Mouse (Mus musculus) kidney, adult 2 months (tissue): ENCODE data around the gene Zfp14. TPM values are rescaled to one million over a fixed set of nuclear protein-coding genes. Genes with fewer than 3 reads are reported as not detected.

Experiments
- DNase-seq: peaks from one replicate; pipeline ENCODE4 v3.0.0; 2021
- H3K27ac ChIP-seq: fragments of 200-500 bp; 2 replicates; pipeline ENCODE4 v1.5.1; 2012; ENCODE audit warnings: low read depth, low read length, control low read depth, inconsistent platforms; ENCODE audit not compliant: insufficient read depth
- H3K27me3 ChIP-seq: fragments of 200-500 bp; replicated peaks from 2 replicates; pipeline ENCODE4 v1.6.1; 2012; ENCODE audit warnings: mild to moderate bottlenecking, moderate library complexity, low read length, inconsistent platforms; ENCODE audit not compliant: control insufficient read depth, insufficient read depth
- H3K36me3 ChIP-seq: fragments of 200-500 bp; 2 replicates; pipeline ENCODE4 v1.6.1; 2012; ENCODE audit warnings: mild to moderate bottlenecking, moderate library complexity, low read length, inconsistent platforms; ENCODE audit not compliant: control insufficient read depth, insufficient read depth
- H3K4me1 ChIP-seq: fragments of 200-500 bp; 2 replicates; pipeline ENCODE4 v1.6.1; 2011; ENCODE audit warnings: low read length; ENCODE audit not compliant: control insufficient read depth, insufficient read depth
- H3K4me3 ChIP-seq: fragments of 200-500 bp; 2 replicates; pipeline ENCODE4 v1.5.1; 2011; ENCODE audit warnings: mild to moderate bottlenecking, low read depth, low read length, control low read depth; ENCODE audit not compliant: insufficient read depth
- CTCF ChIP-seq: fragments of 200-500 bp; conservative IDR thresholded peaks from 2 replicates; pipeline ENCODE4 v1.5.1; 2011; ENCODE audit warnings: low read depth, mild to moderate bottlenecking, control low read depth, low read length, moderate library complexity, mixed read lengths; ENCODE audit not compliant: insufficient read depth, insufficient read length
- POLR2A ChIP-seq: fragments of 200-500 bp; IDR thresholded peaks from one replicate; pipeline ENCODE4 v1.6.1; 2011; ENCODE audit warnings: low read depth, low read length, control low read depth
- WGBS: fragments of 180-500 bp; shearing (Covaris S2); methylation state at CpG from one replicate; pipeline ENCODE4 v1.1.7; 2018; 5-methylcytosine and 5-hydroxymethylcytosine counted together
- polyA plus RNA-seq: library from polyadenylated mRNA; depleted of rRNA; stranded (reverse); fragments of >200 nt; gene quantifications from 2 replicates; pipeline ENCODE4 v1.2.3, GENCODE M21; 2012

Zfp14 gene
- polyA plus RNA-seq, 1 experiment: 1.7 TPM

- 67% methylated on average over 4 of the region's 4 CpGs for WGBS
- peak; percentile 63 for DNase-seq
- H3K4me3 ChIP-seq: no peak overlapping the region
- peaks cover 11% of the 10 kb centered on the region for H3K4me1 ChIP-seq
- H3K27ac ChIP-seq: no peak overlapping the region
- H3K36me3 ChIP-seq: no peaks in the 10 kb centered on the region; the same call in none of the 2 replicates
- H3K27me3 ChIP-seq: no peaks in the 10 kb centered on the region
- TF ChIP-seq CTCF: peak; percentile 39
- TF ChIP-seq POLR2A: no peak
These were observed 38.2 kb downstream of the Zfp14 start for GRCm38 (mm10) chr7:30012956-30013363.

GRCm38 (mm10) chr7:30010551-30011195, 40.5 kb downstream of the Zfp14 start:
- Histone ChIP-seq H3K27ac (no peak overlapping the region), H3K36me3 (no peaks in the 10 kb centered on the region; the same call in 1 of the 2 replicates), H3K4me1 (peaks cover 11% of the 10 kb centered on the region), H3K4me3 (no peak overlapping the region), H3K27me3 (no peaks in the 10 kb centered on the region)
- TF ChIP-seq POLR2A (no peak), CTCF (no peak)
- no peak for DNase-seq
- 83% methylated on average over 10 of the region's 10 CpGs for WGBS

GRCm38 (mm10) chr7:30009321-30010085, 41.7 kb downstream of the Zfp14 start:
- Histone ChIP-seq H3K4me3 (no peak overlapping the region), H3K27me3 (no peaks in the 10 kb centered on the region), H3K27ac (no peak overlapping the region), H3K36me3 (peaks cover 3% of the 10 kb centered on the region; the same call in 1 of the 2 replicates), H3K4me1 (peaks cover 11% of the 10 kb centered on the region)
- 46% methylated on average over 21 of the region's 21 CpGs for WGBS
- no peak for TF ChIP-seq POLR2A
- no peak for TF ChIP-seq CTCF
- DNase-seq: peak; percentile 60

GRCm38 (mm10) chr7:30008020-30008690, 43.0 kb downstream of the Zfp14 start:
- Histone ChIP-seq H3K36me3 (peaks cover 5% of the 10 kb centered on the region; the same call in 1 of the 2 replicates), H3K27ac (no peak overlapping the region), H3K4me1 (peaks cover 11% of the 10 kb centered on the region), H3K4me3 (no peak overlapping the region), H3K27me3 (no peaks in the 10 kb centered on the region)
- 73% methylated on average over 6 of the region's 6 CpGs for WGBS
- DNase-seq: no peak
- TF ChIP-seq CTCF (no peak), POLR2A (no peak)

DNA sequence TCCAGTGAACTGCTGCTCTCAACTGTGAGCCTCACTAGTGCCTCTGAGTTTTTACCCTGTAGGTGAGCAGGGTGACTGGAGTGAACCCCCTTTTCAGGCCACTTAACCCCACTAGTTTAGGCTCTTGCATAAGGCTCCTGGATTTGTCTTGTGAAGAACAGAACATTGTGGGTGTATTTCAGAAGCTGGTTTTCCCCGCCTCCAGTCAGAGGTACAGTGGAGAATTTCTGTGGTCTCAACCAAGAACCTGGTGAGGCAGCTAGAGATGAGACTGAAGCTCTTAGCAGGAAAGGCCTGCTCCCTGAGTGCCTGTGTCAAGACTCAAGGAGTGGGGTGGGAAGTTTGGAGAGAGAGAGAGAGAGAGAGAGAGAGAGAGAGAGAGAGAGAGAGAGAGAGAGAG, 43.6 kb downstream of the Zfp14 start:
- Histone ChIP-seq H3K4me3 (no peak overlapping the region), H3K36me3 (peaks cover 6% of the 10 kb centered on the region; the same call in 1 of the 2 replicates), H3K27ac (no peak overlapping the region), H3K4me1 (peaks cover 11% of the 10 kb centered on the region), H3K27me3 (no peaks in the 10 kb centered on the region)
- DNase-seq: no peak
- WGBS: 91% methylated on average over 1 of the region's 1 CpGs
- TF ChIP-seq CTCF (no peak), POLR2A (no peak)

GRCm38 (mm10) chr7:30000601-30001000, 50.6 kb downstream of the Zfp14 start:
- Histone ChIP-seq H3K4me3 (no peak overlapping the region), H3K27me3 (no peaks in the 10 kb centered on the region), H3K27ac (no peak overlapping the region), H3K4me1 (no peaks in the 10 kb centered on the region), H3K36me3 (peaks cover 9% of the 10 kb centered on the region)
- no peak for TF ChIP-seq POLR2A
- peak; percentile 65 for DNase-seq
- 59% methylated on average over 5 of the region's 5 CpGs for WGBS

DNA sequence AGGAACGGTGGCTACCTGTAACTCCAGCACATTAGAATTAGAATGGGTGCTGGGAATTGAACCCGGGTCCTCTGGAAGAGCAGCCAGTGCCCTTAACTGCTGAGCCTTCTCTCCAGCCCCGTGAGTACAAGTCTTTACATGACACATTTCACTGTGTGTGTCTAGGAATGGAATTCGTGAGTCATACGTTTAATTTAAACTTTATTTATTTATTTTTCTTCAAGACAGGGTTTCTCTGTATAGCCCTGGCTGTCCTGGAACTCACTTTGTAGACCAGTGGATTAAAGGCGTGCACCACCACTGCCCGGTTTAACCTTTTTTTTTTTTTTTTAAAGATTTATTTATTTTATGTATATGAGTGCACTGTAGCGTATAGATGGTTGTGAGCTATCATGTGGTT, 56.0 kb downstream of the Zfp14 start:
- DNase-seq: no peak
- H3K4me1 ChIP-seq: no peaks in the 10 kb centered on the region
- TF ChIP-seq POLR2A (no peak), CTCF (no peak)
- WGBS: 90% methylated on average over 8 of the region's 8 CpGs
- H3K36me3 ChIP-seq: peaks cover 3% of the 10 kb centered on the region
- no peak overlapping the region for H3K27ac ChIP-seq
- H3K27me3 ChIP-seq: no peaks in the 10 kb centered on the region
- H3K4me3 ChIP-seq: no peak overlapping the region
